Mouse (Mus musculus) forebrain, embryonic 13.5 days (tissue): ENCODE results near the gene Cd86. TPM values are rescaled to one million over a fixed set of nuclear protein-coding genes. Genes with fewer than 3 reads are reported as not detected.
A peak's percentile ranks its signal among the peaks of the same experiment; 100 is the strongest.

Source experiments
- ATAC-seq: fragments of 200-750 bp; cut with Nextera tagmentation; 2 replicates; pipeline ENCODE4 v1.8.0; 2017
- H3K27ac ChIP-seq: fragments of 300-500 bp; sonication (generic); 2 replicates; pipeline ENCODE4 v1.5.1; 2015; ENCODE audit warnings: inconsistent platforms, mild to moderate bottlenecking, moderate library complexity
- H3K27me3 ChIP-seq: fragments of 300-500 bp; sonication (generic); 2 replicates; pipeline ENCODE4 v1.6.1; 2015; ENCODE audit warnings: mild to moderate bottlenecking, inconsistent platforms
- H3K36me3 ChIP-seq: fragments of 300-500 bp; sonication (generic); 2 replicates; pipeline ENCODE4 v1.6.1; 2015; ENCODE audit warnings: mild to moderate bottlenecking, inconsistent platforms; ENCODE audit not compliant: poor library complexity, severe bottlenecking
- H3K4me1 ChIP-seq: fragments of 300-500 bp; sonication (generic); 2 replicates; pipeline ENCODE4 v1.6.1; 2015; ENCODE audit warnings: inconsistent platforms
- H3K4me2 ChIP-seq: fragments of 300-500 bp; sonication (generic); 2 replicates; pipeline ENCODE4 v1.6.1; 2015; ENCODE audit warnings: inconsistent platforms, mild to moderate bottlenecking, moderate library complexity
- H3K4me3 ChIP-seq: fragments of 300-500 bp; sonication (generic); 2 replicates; pipeline ENCODE4 v1.5.1; 2015; ENCODE audit warnings: mild to moderate bottlenecking, inconsistent platforms
- H3K9ac ChIP-seq: fragments of 300-500 bp; sonication (generic); 2 replicates; pipeline ENCODE4 v1.6.1; 2015; ENCODE audit warnings: mild to moderate bottlenecking, inconsistent platforms
- H3K9me3 ChIP-seq: fragments of 300-500 bp; sonication (generic); replicated peaks from 2 replicates; pipeline ENCODE4 v1.6.1; 2016; ENCODE audit warnings: inconsistent platforms
- WGBS: fragments of 180-500 bp; shearing (Covaris S2); methylation state at CpG from one replicate; pipeline ENCODE4 v1.1.7; 2015; 5-methylcytosine and 5-hydroxymethylcytosine counted together
- polyA plus RNA-seq: library from polyadenylated mRNA; unstranded; fragments of >200 nt; fragmentation: Nextera tagmentation; extraction: Ambion mirVana; gene quantifications from 2 replicates; pipeline ENCODE4 v1.2.1, GENCODE M21; 2015

The Cd86 gene
- polyA plus RNA-seq, 1 experiment from 2014 or later: 0.85 TPM

GRCm38 (mm10) chr16:36582073-36582472 is 83.8 kb downstream of the Cd86 start:
- WGBS: 39% methylated on average over 3 of the region's 3 CpGs
- H3K9me3 ChIP-seq: no peaks in the 10 kb centered on the region

DNA sequence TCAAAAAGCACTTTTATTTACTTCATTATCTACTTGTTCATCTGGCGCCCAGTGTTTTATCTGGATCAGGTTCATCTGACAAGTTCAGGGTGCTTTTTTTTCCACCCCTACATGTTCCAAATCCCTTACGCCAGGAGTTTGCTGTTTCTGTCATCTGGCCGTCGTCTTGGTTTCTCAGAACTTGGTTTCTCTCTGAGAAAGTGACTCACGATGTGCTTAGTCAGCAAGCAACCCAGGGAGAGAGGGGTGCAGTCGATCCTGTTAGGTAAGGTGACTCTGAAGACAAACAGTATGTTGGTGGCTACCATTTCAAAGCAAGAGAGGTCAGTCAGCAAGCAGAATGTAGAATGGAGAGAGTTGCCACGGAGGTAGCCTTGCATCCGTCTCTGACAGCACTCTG is 93.9 kb downstream of the Cd86 start:
- Histone ChIP-seq H3K4me1 (no peaks in the 10 kb centered on the region), H3K4me2 (no peak overlapping the region), H3K36me3 (no peaks in the 10 kb centered on the region), H3K4me3 (no peak overlapping the region), H3K9ac (no peak overlapping the region), H3K27me3 (no peaks in the 10 kb centered on the region), H3K27ac (no peak overlapping the region), H3K9me3 (no peaks in the 10 kb centered on the region)
- ATAC-seq: no peak
- WGBS: 84% methylated on average over 8 of the region's 8 CpGs

More at GRCm38 (mm10) chr16:36582073-36582472, 83.8 kb downstream of the Cd86 start:
- Histone ChIP-seq H3K4me1 (no peaks in the 10 kb centered on the region), H3K27me3 (no peaks in the 10 kb centered on the region), H3K36me3 (no peaks in the 10 kb centered on the region), H3K9ac (no peak overlapping the region), H3K4me3 (no peak overlapping the region), H3K4me2 (no peak overlapping the region), H3K27ac (no peak overlapping the region)
- no peak for ATAC-seq

DNA sequence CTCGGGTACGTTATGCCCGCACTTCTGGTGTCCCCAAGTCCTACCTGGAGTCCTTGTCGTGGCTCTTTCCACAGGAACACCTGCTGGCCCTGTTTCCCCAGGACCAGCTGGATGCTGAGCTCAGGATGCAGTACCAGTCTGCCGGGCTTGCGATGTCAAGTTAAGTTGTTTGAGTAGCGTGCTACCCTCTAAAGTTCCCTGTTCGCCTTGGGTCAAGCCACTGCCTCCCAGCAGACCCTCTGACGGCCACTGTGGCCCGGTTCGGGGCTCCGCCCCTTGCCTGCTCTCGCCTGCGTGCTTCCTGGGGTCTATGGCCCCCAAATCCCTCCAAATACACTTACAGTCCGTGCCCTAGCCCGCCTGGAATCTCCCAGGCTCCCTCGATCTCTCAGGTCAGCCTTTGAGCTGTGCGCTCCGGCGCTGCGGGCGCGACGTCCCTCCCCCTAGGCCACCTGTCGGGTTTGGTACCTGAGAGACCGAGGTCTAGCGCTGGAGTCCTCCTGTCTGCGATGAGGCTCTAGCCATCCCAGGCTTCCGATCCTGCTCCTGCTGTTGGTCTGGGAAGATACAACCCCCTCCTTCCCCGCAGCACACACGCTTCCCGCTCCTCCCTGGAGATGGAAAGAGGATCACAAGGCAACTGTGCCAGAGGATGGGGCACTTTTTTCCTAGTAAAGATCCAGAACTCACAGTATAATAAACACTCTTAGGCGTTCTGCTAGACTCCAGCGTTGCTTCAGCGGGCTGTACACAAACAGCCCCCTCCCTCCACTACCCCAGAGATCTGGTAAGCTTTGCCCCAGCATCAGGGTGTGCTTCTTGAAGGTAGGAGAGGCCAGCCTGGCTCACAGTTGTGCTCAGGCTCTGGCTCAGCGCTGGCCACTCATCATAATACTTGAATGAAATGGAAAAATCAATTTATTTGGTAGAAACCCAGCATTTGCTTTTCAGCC is 104.2 kb downstream of the Cd86 start, which contains the start of gene Casr:
Casr (minus strand) TSS at position 756 of the 953 bp plus-strand sequence.
- Histone ChIP-seq H3K27ac (no peak within 1 kb of the TSS), H3K4me3 (peak within 1 kb of the TSS; percentile 43), H3K9ac (peak within 1 kb of the TSS; percentile 35), H3K4me1 (peaks cover 11% of the 10 kb centered on the region), H3K9me3 (no peaks in the 10 kb centered on the region), H3K4me2 (peak within 1 kb of the TSS; percentile 87), H3K36me3 (no peaks in the 10 kb centered on the region), H3K27me3 (peaks cover 14% of the 10 kb centered on the region)
- 2% methylated on average over 36 of the region's 36 CpGs for WGBS
- ATAC-seq: peak; percentile 51; the same call in 1 of the 2 replicates

DNA sequence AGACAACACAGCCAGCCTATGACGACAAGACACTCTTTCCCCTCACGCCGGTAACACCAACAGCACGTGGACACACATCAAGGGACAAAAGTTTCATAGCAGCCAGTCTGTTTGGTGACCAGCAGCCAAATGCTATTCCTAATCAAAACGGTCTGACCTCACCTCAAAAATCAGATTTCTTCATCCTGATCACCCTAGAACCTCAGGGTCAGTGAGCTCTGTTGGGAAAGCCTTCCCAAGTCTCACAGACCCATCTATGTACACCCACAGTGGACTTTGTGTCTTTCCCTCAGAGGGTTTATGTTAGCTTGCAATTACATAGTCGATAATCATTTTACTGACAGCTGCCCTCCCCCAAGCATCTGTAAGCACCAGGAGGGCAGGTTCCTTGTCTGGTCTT is 106.3 kb downstream of the Cd86 start:
- WGBS: 94% methylated on average over 6 of the region's 6 CpGs
- H3K4me1 ChIP-seq: peaks cover 11% of the 10 kb centered on the region

GRCm38 (mm10) chr16:36555672-36556165 is 110.2 kb downstream of the Cd86 start:
- Histone ChIP-seq H3K4me1 (no peaks in the 10 kb centered on the region), H3K9me3 (peaks cover 6% of the 10 kb centered on the region; the same call in 1 of the 2 replicates), H3K36me3 (no peaks in the 10 kb centered on the region), H3K27me3 (peaks cover 2% of the 10 kb centered on the region; the same call in 1 of the 2 replicates), H3K4me2 (no peak overlapping the region), H3K9ac (no peak overlapping the region), H3K27ac (no peak overlapping the region), H3K4me3 (no peak overlapping the region)
- 83% methylated on average over 10 of the region's 10 CpGs for WGBS
- no peak for ATAC-seq

More for the DNA sequence above, 106.3 kb downstream of the Cd86 start:
- H3K4me2 ChIP-seq: no peak overlapping the region
- no peaks in the 10 kb centered on the region for H3K36me3 ChIP-seq
- no peak for ATAC-seq
- peaks cover 14% of the 10 kb centered on the region for H3K27me3 ChIP-seq
- no peaks in the 10 kb centered on the region for H3K9me3 ChIP-seq
- no peak overlapping the region for H3K27ac ChIP-seq
- no peak overlapping the region for H3K9ac ChIP-seq
- H3K4me3 ChIP-seq: no peak overlapping the region

Other genes with a start within 250 kb of the Cd86 start
- gene Stfa3, start 210.7 kb downstream of the Cd86 start, polyA plus RNA-seq: not detected in 2 replicates
- not detected in 2 replicates for gene Casr, start 103.9 kb downstream of the Cd86 start, polyA plus RNA-seq
- not detected in 2 replicates for gene Ildr1, start 27.9 kb upstream of the Cd86 start, polyA plus RNA-seq
- gene Slc15a2, start 118.9 kb upstream of the Cd86 start, polyA plus RNA-seq: 13.0 and 14.6 TPM in 2 replicates
- 60.3 and 60.4 TPM in 2 replicates for gene Iqcb1, start 162.3 kb upstream of the Cd86 start, polyA plus RNA-seq
- gene Eaf2, start 208.9 kb upstream of the Cd86 start, polyA plus RNA-seq: 0.71 and 0.99 TPM in 2 replicates
- 93.8 and 97.1 TPM in 2 replicates for gene Golgb1, start 209.1 kb upstream of the Cd86 start, polyA plus RNA-seq